Mouse (Mus musculus) embryonic fibroblast, embryonic 13.5 days (primary cell): ENCODE results near the gene Ppard. TPM values are rescaled to one million over a fixed set of nuclear protein-coding genes. Genes with fewer than 3 reads are reported as not detected.

Experiments used
- H3K27ac ChIP-seq: 2 replicates; pipeline ENCODE4 v1.5.1; 2012; ENCODE audit warnings: low read length, control low read depth, inconsistent platforms; ENCODE audit not compliant: insufficient read depth
- H3K4me1 ChIP-seq: 2 replicates; pipeline ENCODE4 v1.6.1; 2011; ENCODE audit warnings: low read length; ENCODE audit not compliant: control insufficient read depth, insufficient read depth
- H3K4me3 ChIP-seq: 2 replicates; pipeline ENCODE4 v1.5.1; 2011; ENCODE audit warnings: mild to moderate bottlenecking, control low read depth, low read length; ENCODE audit not compliant: insufficient read depth
- CTCF ChIP-seq: IDR thresholded peaks from 2 replicates; pipeline ENCODE4 v1.5.1; 2011; ENCODE audit warnings: mild to moderate bottlenecking, control low read depth, low read length, moderate library complexity, borderline replicate concordance; ENCODE audit not compliant: insufficient read depth
- POLR2A ChIP-seq: IDR thresholded peaks from 2 replicates; pipeline ENCODE4 v1.6.1; 2011; ENCODE audit warnings: low read depth, mild to moderate bottlenecking, control low read depth, low read length, moderate library complexity
- polyA plus RNA-seq: library from polyadenylated mRNA; stranded (reverse); fragments of >200 nt; gene quantifications from 2 replicates; pipeline ENCODE4 v1.2.4, GENCODE M21; 2011; ENCODE audit warnings: low read depth; ENCODE audit not compliant: missing spikeins, insufficient read length

Gene Ppard
- polyA plus RNA-seq, 1 experiment: 31.6 TPM

- Histone ChIP-seq H3K4me3 (peak overlapping the region; percentile 95), H3K4me1 (peaks cover 27% of the 10 kb centered on the region), H3K27ac (peak overlapping the region; percentile 94; the same call in 1 of the 2 replicates)
- TF ChIP-seq POLR2A: no peak; the same call in 1 of the 2 replicates
- no peak for TF ChIP-seq CTCF
Measured at GRCm38 (mm10) chr17:28348211-28348610, 115.7 kb downstream of the Ppard start.

- peaks cover 22% of the 10 kb centered on the region for H3K4me1 ChIP-seq
- peak overlapping the region; percentile 95 for H3K4me3 ChIP-seq
- peak overlapping the region; percentile 94 for H3K27ac ChIP-seq
- TF ChIP-seq POLR2A (peak; percentile 35), CTCF (no peak)
Measured at GRCm38 (mm10) chr17:28349264-28349880, 116.9 kb downstream of the Ppard start.

GRCm38 (mm10) chr17:28349901-28350465, 117.5 kb downstream of the Ppard start:
- Histone ChIP-seq H3K4me1 (peaks cover 16% of the 10 kb centered on the region), H3K4me3 (peak overlapping the region; percentile 95), H3K27ac (peak overlapping the region; percentile 94)
- no peak for TF ChIP-seq CTCF
- TF ChIP-seq POLR2A: peak; percentile 33

- H3K4me1 ChIP-seq: peaks cover 15% of the 10 kb centered on the region
- peak within 1 kb of the TSS; percentile 95 for H3K4me3 ChIP-seq
- peak; percentile 91 for TF ChIP-seq POLR2A
- no peak for TF ChIP-seq CTCF
- H3K27ac ChIP-seq: peak within 1 kb of the TSS; percentile 94
Measured at GRCm38 (mm10) chr17:28350466-28351352, 118.2 kb downstream of the Ppard start, which contains the start of gene Tead3. Gene Tead3, minus strand, starts transcription at chr17:28350817.

Other genes with a start within 250 kb of the Ppard start
- gene Tcp11, start 152.1 kb upstream of the Ppard start, polyA plus RNA-seq: not detected in 2 replicates
- 3.3 and 4.7 TPM in 2 replicates for gene Scube3, start 90.6 kb upstream of the Ppard start, polyA plus RNA-seq
- gene Zfp523, start 55.6 kb upstream of the Ppard start, polyA plus RNA-seq: 12.8 and 15.8 TPM in 2 replicates
- 26.2 and 26.5 TPM in 2 replicates for gene Def6, start 24.9 kb upstream of the Ppard start, polyA plus RNA-seq
- 22.3 and 23.4 TPM in 2 replicates for gene Fance, start 80.8 kb downstream of the Ppard start, polyA plus RNA-seq
- 1,157 and 1,234 TPM in 2 replicates for gene Rpl10a, start 95.8 kb downstream of the Ppard start, polyA plus RNA-seq
- 58.5 and 64.0 TPM in 2 replicates for gene Tead3, start 118.1 kb downstream of the Ppard start, polyA plus RNA-seq
- 0.51 TPM in 1 of 2 replicates, not detected in the other for gene Tulp1, start 132.5 kb downstream of the Ppard start, polyA plus RNA-seq